In the genomic region with DNA sequence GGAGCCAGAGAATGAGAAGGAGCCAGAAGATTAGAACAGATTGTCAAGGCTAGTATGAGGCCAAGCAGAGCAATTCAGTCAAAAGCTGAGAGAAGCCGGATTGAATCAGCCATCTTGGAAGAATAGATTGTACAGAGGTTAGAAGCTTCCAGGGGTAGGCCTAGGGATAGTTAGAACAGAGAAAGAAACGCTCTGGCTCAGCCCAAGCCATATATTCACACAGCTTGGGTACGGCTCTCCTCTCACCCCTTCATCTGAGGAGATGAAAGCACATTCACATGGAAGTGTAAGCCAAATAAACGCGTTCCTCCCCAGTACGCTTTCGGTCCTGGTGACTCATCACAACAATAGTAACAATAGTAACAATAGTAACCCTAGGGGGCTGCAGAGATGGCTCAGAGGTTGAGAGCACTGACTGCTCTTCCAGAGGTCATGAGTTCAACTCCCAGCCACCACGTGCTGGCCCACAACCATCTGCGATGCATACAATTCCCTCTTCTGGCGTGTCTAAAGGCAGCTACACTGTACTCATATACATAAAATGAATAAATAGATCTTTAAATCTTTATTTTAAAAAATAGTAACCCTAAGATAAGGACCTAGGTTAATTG, we compare ENCODE assay signal across 8 mouse cellular contexts. TPM values are rescaled to one million over a fixed set of nuclear protein-coding genes. Genes with fewer than 3 reads are reported as not detected.
DNase-seq lines count a peak whose midpoint lies in the region; ATAC-seq lines count a peak whose summit lies in the region.

No protein-coding gene starts in this region.

- H3K27me3 ChIP-seq in kidney, embryonic 16.5 days (ENCODE audit: insufficient read depth, low read length): no peaks in the 10 kb centered on the region
- no peaks in the 10 kb centered on the region for H3K27me3 ChIP-seq in hindbrain, embryonic 14.5 days (ENCODE audit: control insufficient read depth, insufficient read depth, low read length)
- H3K27me3 ChIP-seq in midbrain, embryonic 16.5 days (ENCODE audit: control insufficient read depth, insufficient read depth, low read depth, low read length): no peaks in the 10 kb centered on the region

- peak overlapping the region; percentile 87 for H3K4me3 ChIP-seq in kidney, embryonic 16.5 days (ENCODE audit: low read length)
- peak overlapping the region; percentile 67 for H3K4me3 ChIP-seq in hindbrain, embryonic 14.5 days (replicated peaks; ENCODE audit: low read length)
- H3K4me3 ChIP-seq in midbrain, embryonic 16.5 days (ENCODE audit: low read depth, low read length): peak overlapping the region; percentile 83

- ATAC-seq in kidney, embryonic 16.5 days (ENCODE audit: low FRiP score, low TSS enrichment): no peak
- ATAC-seq in hindbrain, embryonic 14.5 days (ENCODE audit: low FRiP score): no peak
- no peak for ATAC-seq in midbrain, embryonic 16.5 days

- 0 out of 2 replicates have a peak overlapping the region, but pooled peaks have one; percentile 97 for H3K27ac ChIP-seq in kidney, embryonic 16.5 days (ENCODE audit: low read length)
- 0 out of 2 replicates have a peak overlapping the region, but pooled peaks have one; percentile 91 for H3K27ac ChIP-seq in hindbrain, embryonic 14.5 days
- H3K27ac ChIP-seq in midbrain, embryonic 16.5 days (ENCODE audit: low read length): no peak overlapping the region; the same call in 1 of the 2 replicates

- H3K9ac ChIP-seq in kidney, embryonic 16.5 days (replicated peaks; ENCODE audit: low read length): peak overlapping the region; percentile 87
- H3K9ac ChIP-seq in hindbrain, embryonic 14.5 days: peak overlapping the region; percentile 81
- H3K9ac ChIP-seq in midbrain, embryonic 16.5 days (ENCODE audit: low read depth, low read length): peak overlapping the region; percentile 60

- peaks cover 18% of the 10 kb centered on the region for H3K4me1 ChIP-seq in kidney, embryonic 16.5 days (ENCODE audit: insufficient read depth, low read length)
- H3K4me1 ChIP-seq in hindbrain, embryonic 14.5 days (replicated peaks; ENCODE audit: control insufficient read depth, insufficient read depth, low read length): peaks cover 17% of the 10 kb centered on the region
- H3K4me1 ChIP-seq in midbrain, embryonic 16.5 days (ENCODE audit: control insufficient read depth, insufficient read depth, low read length): peaks cover 24% of the 10 kb centered on the region

- peak overlapping the region; percentile 50 for H3K4me2 ChIP-seq in kidney, embryonic 16.5 days (replicated peaks; ENCODE audit: low read depth, low read length)
- H3K4me2 ChIP-seq in hindbrain, embryonic 14.5 days (replicated peaks): peak overlapping the region; percentile 68
- peak overlapping the region; percentile 67 for H3K4me2 ChIP-seq in midbrain, embryonic 16.5 days (ENCODE audit: low read length)

- 28% methylated on average over 10 of the region's 10 CpGs for WGBS in kidney, embryonic 16.5 days
- WGBS in hindbrain, embryonic 14.5 days: 14% methylated on average over 10 of the region's 10 CpGs
- WGBS in midbrain, embryonic 16.5 days: 14% methylated on average over 10 of the region's 10 CpGs

- DNase-seq in kidney, adult 8-10 months: no peak
- DNase-seq in brain, adult 2 months (ENCODE audit: low read depth, low spot score): peak; percentile 40
- no peak for DNase-seq in hindbrain, embryonic 14.5 days (ENCODE audit: low spot score)
- DNase-seq in left cerebral cortex, adult 11 months (ENCODE audit: low spot score): no peak
- DNase-seq in adrenal gland, postnatal 14 days: no peak
- DNase-seq in kidney, postnatal 36 days: no peak

- H3K9me3 ChIP-seq in kidney, embryonic 16.5 days (ENCODE audit: low read length): no peaks in the 10 kb centered on the region
- H3K9me3 ChIP-seq in hindbrain, embryonic 14.5 days (ENCODE audit: control insufficient read depth, low read length): no peaks in the 10 kb centered on the region
- no peaks in the 10 kb centered on the region for H3K9me3 ChIP-seq in midbrain, embryonic 16.5 days (replicated peaks; ENCODE audit: control insufficient read depth, low read length, poor library complexity, severe bottlenecking)

- peaks cover 13% of the 10 kb centered on the region; the same call in 1 of the 2 replicates for H3K36me3 ChIP-seq in kidney, embryonic 16.5 days (ENCODE audit: insufficient read depth, low read length)
- peaks cover 50% of the 10 kb centered on the region for H3K36me3 ChIP-seq in hindbrain, embryonic 14.5 days (replicated peaks; ENCODE audit: control insufficient read depth, insufficient read depth)
- peaks cover 23% of the 10 kb centered on the region for H3K36me3 ChIP-seq in midbrain, embryonic 16.5 days (ENCODE audit: control insufficient read depth, insufficient read depth, low read length)

RNA-seq across cellular contexts. Expression of gene Bola2, which starts 0.7 kb away (rescaled TPM):
- polyA plus RNA-seq in kidney, embryonic 16.5 days (2015; fragmentation: Nextera tagmentation; extraction: Ambion mirVana): 119 and 122 TPM in 2 replicates
- 124 and 159 TPM in 2 replicates for polyA plus RNA-seq in hindbrain, embryonic 14.5 days (2014; fragmentation: Nextera tagmentation; extraction: Ambion mirVana)
- polyA plus RNA-seq in midbrain, embryonic 16.5 days (2015; fragmentation: Nextera tagmentation; extraction: Ambion mirVana): 113 and 120 TPM in 2 replicates
- total RNA-seq in adrenal gland, postnatal 14 days (2021): 74.9 and 82.9 TPM in 2 replicates

RNA-seq across cellular contexts. Expression of gene Slx1b, which starts 1.0 kb away (rescaled TPM):
- 9.5 and 12.3 TPM in 2 replicates for polyA plus RNA-seq in kidney, embryonic 16.5 days (2015; fragmentation: Nextera tagmentation; extraction: Ambion mirVana)
- 10.7 and 10.9 TPM in 2 replicates for polyA plus RNA-seq in hindbrain, embryonic 14.5 days (2014; fragmentation: Nextera tagmentation; extraction: Ambion mirVana)
- 16.8 and 17.3 TPM in 2 replicates for polyA plus RNA-seq in midbrain, embryonic 16.5 days (2015; fragmentation: Nextera tagmentation; extraction: Ambion mirVana)
- total RNA-seq in adrenal gland, postnatal 14 days (2021): 10.7 and 18.6 TPM in 2 replicates

RNA-seq across cellular contexts. Expression of gene Coro1a, which starts 13.0 kb away (rescaled TPM):
- 17.5 and 19.7 TPM in 2 replicates for polyA plus RNA-seq in kidney, embryonic 16.5 days (2015; fragmentation: Nextera tagmentation; extraction: Ambion mirVana)
- polyA plus RNA-seq in hindbrain, embryonic 14.5 days (2014; fragmentation: Nextera tagmentation; extraction: Ambion mirVana): 82.2 and 99.7 TPM in 2 replicates
- 114 and 122 TPM in 2 replicates for polyA plus RNA-seq in midbrain, embryonic 16.5 days (2015; fragmentation: Nextera tagmentation; extraction: Ambion mirVana)
- total RNA-seq in adrenal gland, postnatal 14 days (2021): 12.0 and 78.1 TPM in 2 replicates

RNA-seq across cellular contexts. Expression of gene Sult1a1, which starts 18.3 kb away (rescaled TPM):
- polyA plus RNA-seq in kidney, embryonic 16.5 days (2015; fragmentation: Nextera tagmentation; extraction: Ambion mirVana): 9.1 and 9.4 TPM in 2 replicates
- 2.5 and 5.3 TPM in 2 replicates for polyA plus RNA-seq in hindbrain, embryonic 14.5 days (2014; fragmentation: Nextera tagmentation; extraction: Ambion mirVana)
- polyA plus RNA-seq in midbrain, embryonic 16.5 days (2015; fragmentation: Nextera tagmentation; extraction: Ambion mirVana): 7.6 and 8.5 TPM in 2 replicates
- total RNA-seq in adrenal gland, postnatal 14 days (2021): 81.6 and 83.8 TPM in 2 replicates

RNA-seq across cellular contexts. Expression of gene Sgf29, which starts 45.4 kb away (rescaled TPM):
- polyA plus RNA-seq in kidney, embryonic 16.5 days (2015; fragmentation: Nextera tagmentation; extraction: Ambion mirVana): 50.7 and 57.2 TPM in 2 replicates
- 58.0 and 61.1 TPM in 2 replicates for polyA plus RNA-seq in hindbrain, embryonic 14.5 days (2014; fragmentation: Nextera tagmentation; extraction: Ambion mirVana)
- polyA plus RNA-seq in midbrain, embryonic 16.5 days (2015; fragmentation: Nextera tagmentation; extraction: Ambion mirVana): 50.1 and 56.9 TPM in 2 replicates
- 38.3 and 48.0 TPM in 2 replicates for total RNA-seq in adrenal gland, postnatal 14 days (2021)
